Mouse (Mus musculus) adrenal gland, adult (tissue): ENCODE data around the gene Cep44.

Source experiments
- DNase-seq, 2 experiments: peaks; one replicate each; pipeline ENCODE4 v3.0.0; 2022 to 2023; ENCODE audit warnings: low spot score in 1 of 2; ENCODE audit not compliant: inconsistent age in 2 of 2

Cep44 gene

DNA sequence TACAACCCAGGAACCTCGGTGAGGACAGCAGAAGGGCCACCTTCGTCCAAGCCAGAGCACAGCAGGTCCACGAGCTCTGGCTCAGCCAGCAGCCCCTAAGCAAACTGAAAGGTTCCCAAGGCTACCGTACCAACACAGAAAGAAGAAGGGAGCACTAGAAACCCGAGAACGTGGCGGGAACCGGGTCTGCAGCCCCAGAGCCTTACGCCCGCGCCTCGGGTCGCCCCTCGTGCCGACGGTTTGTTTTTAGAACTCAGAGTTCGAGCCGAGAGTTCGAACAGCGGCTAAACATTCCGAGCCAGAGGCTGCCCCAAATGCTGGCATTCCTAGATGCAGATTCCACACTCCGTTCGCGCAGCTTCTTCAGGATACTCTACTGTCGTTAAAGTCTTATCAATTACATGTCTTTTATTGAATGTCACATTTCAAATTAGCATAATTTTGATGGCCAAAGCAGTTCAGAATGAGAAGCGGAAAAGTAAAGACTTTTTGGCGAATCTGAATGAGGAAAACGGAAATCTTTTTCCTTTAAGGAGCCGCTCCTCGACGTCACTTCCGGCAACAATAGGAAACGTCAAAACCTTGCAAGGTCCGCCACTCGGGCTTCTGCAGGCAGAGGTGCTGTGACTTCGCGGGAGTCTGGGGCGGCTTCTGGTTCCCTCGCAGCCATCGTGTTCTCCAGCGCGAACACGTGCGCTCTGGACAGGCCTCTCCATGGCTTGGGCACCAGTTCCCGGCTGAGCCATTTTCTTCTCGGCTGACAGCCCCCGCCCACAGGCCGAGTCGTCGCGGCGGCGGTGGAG lies at the start of gene Cep44, which contains the start of gene Fbxo8:
Cep44 (minus strand) TSS at position 490 of the 803 bp plus-strand sequence.
Fbxo8 (plus strand) TSS at position 533 of the 803 bp plus-strand sequence.
- peak; percentile 85 to 96 for DNase-seq

DNA sequence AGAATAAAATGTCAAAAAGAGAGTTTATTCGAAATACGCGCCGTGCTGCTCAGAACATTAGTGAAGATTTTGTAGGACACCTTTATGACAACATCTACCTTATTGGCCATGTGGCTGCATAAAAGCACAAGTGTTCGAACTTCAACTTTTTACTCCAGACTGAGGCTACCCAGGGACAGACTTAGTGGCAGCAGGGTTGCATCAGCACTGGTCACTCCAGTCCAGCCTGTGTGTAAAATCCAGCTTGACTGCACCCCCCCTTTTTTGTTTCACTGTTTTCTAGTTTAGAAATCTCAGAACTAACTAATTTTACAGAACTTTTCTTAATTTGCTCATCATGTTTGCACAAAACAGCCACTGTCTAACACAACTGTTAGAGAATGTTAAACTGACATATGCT lies 40.7 kb upstream of the Cep44 start:
- no peak for DNase-seq

DNA sequence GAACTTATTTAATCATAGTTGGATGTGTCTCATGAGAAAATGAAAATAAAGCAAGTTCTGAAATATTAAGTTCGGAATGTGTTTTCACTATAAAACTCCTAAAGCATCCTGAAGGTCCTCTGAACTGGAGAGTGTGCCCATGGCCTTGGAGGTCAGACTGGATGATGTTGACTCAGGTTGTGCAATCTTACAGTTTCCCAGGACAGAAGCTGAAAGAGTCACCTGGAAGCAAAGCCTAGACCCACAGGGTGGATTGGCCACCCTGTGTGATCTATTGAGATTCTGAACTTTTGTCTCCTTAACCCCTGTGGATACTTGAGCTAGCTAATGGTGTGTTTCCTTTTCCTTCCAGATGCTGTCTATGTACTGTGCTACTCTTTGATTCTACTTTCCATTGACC lies 40.2 kb upstream of the Cep44 start:
- no peak for DNase-seq

DNA sequence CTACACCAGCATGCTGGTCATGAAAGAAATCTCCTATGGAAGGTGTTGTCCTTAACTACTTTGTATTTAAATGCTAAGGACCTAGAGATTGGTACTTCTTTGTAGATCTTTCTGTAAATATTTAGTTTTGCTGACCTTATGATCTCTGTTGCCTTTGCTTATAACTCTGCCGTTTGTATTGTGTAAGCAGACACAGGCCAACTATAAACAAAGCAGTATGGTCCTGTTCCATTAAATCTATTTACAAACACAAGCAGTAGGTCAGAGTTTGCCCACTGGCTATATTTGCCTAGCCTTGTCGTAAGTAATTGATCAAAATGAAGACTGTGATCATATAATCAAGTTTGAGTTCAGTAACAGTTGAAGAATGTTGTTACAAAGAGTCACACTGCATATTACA lies 38.2 kb upstream of the Cep44 start:
- DNase-seq = no peak

DNA sequence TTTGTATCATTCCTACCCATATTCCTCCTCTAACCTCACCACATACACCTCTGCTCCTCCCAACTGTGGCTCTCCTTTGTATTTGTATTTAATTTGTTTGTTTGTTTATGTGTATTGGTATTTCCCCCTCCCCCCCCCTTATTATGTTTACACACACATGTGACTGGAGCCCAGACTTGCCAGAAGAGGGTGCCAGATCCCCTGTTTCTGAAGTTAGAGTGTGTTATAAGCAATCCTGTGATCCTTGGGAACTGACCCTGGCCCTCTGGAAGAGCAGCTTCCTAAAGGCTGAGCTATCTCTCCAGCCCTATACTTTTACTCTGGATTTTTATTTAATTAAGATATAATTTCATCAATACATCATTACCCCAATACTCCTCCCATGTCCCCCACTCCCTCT lies 32.0 kb upstream of the Cep44 start:
- DNase-seq = peak in 1 of 2 experiments; percentile 62

DNA sequence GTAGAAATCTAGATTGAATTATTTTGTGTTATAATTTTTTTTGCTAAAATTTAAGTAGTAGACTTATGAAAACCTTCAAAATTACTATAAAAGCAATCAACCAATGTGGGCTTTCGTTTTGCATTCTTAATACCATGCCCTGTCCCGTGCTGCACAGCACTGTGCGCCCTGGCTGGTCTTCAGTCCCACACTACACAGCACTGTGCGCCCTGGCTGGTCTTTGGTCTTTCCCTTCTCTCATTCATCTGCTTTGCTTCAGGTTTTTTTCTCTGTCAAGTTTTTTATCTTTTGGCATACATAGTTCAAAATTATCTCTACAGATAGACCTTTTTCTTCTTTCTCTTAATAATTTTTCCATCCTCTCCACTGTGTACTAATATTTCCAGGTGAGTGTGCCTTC lies 30.1 kb upstream of the Cep44 start:
- DNase-seq = no peak

DNA sequence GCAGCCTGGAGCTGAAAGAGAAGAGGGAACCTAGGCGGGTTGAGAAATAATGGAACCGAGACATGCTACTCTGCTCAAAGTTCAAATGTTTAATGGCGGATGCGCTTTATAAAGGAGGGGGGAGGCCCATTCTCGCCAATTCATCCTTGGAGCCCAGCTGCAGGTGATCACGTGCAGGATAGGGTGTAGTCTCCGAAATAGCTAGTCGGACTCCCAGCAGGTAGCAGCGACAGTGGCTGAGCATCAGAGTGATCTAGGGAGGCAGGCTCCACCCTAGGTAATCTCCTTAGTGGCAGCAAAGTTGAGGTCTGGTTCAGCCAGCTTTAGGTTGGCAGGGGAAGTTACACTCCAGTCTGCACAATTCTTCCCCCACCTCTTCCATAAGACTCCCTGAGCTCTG lies 16.0 kb upstream of the Cep44 start:
- no peak for DNase-seq

DNA sequence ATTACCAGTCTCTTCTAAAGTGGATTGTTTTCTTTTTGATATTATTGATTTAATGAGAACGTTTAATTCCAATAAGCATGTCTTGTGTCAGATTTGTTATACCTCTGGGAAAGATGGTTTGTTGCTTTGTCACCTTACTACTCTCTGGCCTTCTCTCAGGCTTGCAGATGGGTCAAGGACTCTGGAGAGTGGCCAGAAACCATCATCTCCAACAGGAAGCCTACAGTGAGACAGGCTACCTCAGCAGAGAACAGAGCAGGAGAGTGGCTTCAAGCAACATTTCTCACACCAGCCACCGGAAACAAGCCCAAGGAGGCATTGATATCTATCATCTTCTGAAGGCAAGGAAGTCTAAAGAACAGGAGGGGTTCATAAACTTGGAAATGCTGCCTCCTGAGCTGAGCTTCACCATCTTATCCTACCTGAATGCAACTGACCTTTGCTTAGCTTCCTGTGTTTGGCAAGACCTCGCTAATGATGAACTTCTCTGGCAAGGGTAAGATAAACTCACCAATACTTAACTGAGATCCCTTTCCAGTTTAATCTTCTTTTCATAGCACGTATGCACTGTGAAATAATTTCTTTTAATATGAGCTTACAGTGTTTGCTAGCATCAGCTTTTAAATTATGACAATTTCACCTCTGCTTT lies 13.7 kb upstream of the Cep44 start:
- peak; percentile 72 to 88 for DNase-seq

DNA sequence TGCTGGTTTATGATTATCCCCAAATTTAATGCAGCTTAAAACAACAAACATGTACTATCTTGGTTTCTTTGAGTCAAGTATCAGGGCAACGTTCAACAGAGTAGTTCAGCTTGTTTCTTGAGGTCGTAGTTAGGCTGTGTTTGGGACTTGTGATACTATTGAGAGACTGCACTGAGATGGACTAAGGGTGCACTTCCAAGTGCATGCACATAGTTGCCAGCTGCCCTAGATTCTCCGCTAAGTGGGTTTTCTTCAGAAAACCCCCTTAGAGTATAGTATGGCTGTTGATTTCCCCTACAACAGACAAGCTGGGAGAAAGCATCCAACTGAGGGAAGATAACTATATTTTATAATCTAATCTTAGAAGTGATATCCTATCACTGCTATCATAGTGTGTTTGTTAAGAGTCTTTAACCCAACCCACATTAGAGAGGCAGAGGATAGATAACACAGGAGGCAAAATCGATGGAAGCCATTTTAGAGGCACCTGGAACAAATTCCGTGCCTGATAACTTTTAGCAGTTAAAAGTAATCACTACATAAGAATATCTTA lies 1.8 kb upstream of the Cep44 start:
- DNase-seq = no peak

DNA sequence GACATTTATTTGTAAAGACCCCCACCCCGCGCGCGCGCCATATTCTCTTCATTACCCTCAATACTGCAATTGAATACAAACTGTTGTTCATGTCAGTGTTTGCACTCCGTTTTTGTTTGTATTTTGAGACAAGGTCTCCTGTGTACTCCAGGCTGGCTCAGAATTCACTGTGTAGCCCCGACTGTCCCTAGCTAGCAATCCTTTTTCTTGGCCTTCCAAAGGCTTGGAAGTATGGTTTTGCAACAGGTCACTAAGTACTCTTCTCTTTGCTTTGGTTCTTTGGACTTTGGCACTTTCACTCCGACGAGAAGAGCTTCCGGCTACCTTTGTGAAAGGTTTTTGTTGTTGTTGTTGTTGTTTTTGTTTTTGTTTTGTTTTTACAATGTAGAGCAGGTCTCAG lies 1.2 kb upstream of the Cep44 start:
- DNase-seq = peak in 1 of 2 experiments; percentile 62

DNA sequence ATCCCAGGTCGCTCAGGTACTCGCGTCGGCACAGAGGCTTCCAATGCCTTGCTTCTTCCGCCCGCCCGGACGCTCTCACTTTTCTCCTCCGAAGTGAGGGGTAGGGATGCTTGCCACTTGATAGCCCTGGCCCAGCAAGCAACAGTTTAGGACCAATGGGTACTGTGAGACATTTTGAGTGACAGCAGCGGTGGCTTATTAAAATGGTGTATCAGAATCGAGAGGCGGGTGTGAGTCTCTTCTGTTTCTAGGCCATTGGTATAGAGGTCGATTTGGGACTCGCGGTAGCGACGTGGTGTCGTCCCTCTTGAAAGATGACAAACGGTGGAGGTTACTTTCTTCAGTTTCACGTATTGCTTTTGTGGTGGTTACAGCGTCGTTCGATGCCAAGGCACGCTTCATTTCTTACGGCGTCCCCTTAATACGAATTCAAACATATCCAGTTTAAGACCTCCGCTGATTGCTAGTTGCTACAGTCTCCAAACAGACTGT lies 560 bp upstream of the Cep44 start:
- peak; percentile 89 to 97 for DNase-seq

DNA sequence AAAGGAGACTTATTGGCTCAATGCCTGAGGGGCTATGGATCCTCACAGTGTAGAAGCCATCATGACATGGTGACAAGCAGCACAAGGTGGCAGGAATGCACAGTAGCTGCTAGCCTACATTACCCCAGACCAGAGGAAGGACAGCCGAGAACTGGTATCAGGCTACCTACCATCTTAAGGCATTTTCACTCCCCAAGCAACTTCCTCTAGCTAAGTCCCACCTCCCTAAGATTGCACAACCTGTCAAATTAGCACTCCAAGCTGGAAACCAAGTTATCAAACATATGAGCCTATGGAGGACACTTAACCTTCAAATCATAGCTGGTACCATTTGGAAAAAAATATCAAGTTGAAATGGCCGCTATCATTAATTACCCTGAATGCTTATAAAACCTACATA lies 3.0 kb downstream of the Cep44 start:
- no peak for DNase-seq

DNA sequence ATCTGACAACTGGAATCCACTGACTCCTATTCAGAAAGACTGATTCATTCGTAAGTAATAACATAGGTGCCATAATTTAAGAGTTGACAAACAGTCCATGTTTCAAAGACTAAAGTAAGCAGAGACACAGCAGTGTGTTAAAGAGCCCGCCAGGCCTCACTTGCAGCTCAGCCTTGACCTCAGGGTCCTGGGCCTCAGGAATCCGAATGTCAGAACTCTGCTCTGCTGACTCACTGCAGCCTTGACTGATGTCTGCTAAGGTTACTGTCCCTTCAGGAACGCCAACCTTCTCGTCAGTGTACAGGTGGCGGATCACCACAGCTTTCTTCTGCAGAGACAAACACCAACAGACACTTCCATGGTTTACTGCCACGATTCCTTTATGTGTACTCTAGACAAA lies 10.1 kb downstream of the Cep44 start:
- DNase-seq = peak; percentile 74 to 84

DNA sequence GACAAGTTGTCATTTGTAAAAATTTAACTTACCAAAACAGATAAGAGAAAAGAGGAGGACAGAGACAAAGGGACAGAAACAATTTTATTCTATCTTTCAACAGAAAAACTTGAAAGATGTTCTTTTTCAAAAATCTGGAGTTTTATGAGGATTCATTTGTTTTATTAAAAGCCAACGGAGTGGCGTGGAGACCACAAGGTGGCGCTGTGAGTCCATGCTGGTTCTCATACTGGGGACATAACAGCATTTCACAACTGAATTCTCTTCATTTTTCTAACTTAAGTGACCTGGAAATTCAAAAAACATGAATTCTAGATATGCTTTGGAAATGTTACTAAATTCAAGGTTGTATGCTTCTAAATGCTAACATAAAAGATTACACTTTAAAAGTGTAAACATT lies 20.5 kb downstream of the Cep44 start:
- peak; percentile 39 to 77 for DNase-seq

DNA sequence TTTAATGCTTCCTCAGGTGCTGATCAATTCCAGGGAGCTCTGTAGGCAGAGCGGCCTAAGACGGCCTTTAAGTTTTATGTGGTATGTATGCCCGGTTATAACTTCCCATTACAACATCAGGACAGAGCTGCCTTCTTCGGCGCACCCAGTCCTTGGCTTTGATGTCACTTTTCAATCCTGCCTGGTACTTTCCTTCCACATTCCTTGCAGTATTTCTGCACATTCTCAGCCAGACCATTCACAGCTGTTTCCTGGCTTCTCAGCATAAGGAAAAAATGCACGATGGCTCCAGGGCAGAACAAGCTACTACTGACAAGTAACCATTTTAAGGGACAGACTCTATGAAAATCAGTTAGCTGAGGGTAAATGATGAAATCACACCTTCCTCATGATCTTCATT lies 22.0 kb downstream of the Cep44 start:
- DNase-seq = no peak

DNA sequence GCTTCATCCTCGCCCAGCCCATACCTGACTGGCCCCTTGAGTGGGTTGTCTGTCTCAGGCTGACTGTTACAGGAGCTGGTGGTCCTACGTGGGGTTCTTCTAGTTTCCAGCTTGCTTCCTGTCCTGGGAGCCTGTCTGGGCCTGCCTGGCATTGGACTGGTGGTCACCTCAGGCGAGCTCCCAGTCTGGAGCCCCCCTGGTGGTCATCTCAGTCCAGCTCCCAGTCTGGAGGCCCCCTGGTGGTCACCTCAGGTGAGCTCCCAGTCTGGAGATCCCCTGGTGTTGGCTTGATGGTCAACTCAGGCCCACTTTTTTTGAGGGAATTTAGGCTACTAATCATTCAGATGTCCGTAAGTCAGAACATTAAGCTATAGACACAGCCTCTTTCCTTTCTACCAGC lies 29.8 kb downstream of the Cep44 start:
- DNase-seq = no peak

DNA sequence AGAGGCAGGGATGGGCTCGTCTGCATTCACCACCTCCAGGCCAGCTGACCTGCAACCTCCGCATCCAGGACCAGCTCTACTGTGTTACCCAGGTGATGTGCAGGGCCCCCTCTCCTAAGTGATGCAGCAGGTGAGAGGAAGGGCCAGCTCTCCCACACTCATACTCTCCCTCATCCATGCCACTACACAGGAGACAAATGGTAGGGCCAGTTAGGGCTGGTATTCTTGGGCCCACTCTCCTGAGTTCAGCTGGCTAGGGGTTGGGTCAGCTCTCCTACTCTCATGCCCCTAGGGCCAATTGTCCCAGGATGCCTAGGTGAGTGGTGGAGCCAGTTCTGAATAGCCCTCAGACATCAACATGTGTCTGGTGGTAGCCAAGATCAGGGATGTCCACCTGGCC lies 30.6 kb downstream of the Cep44 start:
- no peak for DNase-seq

DNA sequence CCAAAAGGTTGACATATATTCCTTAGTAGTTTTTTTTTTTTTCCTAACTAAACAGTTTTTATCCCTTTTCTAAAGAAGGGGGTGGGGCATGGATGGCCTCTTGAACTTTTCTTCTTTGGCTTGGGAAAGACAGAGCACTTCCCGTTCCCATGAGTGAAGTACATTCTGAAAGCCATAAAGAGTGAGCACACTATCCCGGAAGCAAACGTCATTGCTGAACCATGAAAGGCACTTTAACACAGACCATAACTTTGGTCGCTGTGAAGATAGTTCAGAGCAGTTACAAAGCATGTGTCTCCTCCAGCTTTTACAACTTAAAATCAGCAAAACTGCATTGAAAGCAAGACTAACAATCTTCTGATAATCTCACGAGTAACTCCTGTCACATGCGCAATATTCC lies 32.0 kb downstream of the Cep44 start:
- DNase-seq = no peak

DNA sequence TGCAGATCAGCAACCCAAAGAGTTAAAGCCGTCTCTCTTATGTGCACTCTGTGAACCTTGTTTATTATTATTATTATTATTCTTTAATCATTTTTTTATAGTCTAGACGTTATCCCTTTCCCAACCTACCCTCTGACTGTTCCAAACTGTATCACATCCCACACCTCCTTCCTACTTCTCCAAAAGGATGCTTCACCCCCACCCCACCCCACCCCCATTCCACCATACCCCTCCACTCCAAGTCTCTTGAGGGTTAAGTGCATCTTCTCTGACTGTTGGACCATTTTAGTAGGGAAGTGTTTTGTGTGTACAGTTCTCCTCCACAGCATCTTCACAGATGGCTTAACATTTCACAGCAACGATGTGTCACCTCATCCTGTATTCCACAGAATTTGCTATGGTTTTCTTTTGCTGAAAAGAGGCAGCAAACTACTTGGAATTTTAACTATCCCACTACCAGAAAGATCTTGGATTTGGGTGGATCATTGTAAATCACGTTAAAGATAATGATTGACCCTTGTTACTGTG lies 41.8 kb downstream of the Cep44 start:
- no peak for DNase-seq

DNA sequence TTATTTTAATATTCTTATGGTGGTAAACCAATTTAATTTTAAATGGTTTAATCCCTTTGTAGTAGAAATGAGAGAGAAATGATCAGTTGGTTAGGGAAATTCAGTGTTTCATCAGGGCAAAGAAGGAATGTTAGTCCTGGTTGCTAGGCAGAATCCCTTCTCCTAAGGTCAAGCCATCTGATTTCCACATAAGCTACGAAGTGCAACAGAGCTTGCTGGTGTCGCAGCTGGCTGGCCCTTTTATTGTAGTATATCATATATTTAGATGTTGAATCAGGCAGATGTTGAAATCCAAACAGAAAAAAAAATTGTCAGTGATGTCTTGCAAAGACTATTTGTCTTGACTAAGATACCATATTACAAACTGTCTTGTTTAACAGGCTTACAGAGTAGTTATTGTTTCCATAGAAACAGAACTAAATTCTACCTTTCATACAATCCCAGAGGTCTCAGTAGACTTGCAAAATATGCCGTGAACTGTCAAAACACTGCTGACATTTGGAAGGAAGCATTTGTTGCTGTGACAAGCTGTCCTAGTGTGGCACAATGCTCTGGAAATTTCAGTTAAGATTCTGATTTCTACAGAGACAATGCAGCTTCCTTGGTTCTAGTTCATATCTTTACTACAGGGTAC lies 42.4 kb downstream of the Cep44 start:
- no peak for DNase-seq

DNA sequence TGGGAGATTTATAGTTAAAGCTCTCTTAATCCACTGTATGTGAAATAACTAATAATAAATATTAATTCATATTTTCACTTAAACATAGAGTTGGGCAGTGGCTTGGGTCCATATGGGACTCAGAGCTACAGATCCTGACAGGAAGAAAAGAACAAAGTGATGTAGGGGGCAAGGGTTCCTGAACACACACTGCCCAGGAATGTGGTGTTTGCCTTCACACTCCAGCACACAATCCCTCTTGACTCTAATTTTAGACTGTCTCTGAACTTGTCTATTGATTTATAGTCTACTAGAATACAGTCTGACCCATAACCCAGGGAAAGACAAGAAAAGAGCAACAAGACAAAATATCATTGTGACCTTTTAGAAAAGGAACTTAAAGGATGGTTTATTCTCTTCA lies 48.9 kb downstream of the Cep44 start:
- DNase-seq = no peak
